Mouse (Mus musculus): Measurements from ENCODE around the gene Ptgfrn. TPM values are rescaled to one million over a fixed set of nuclear protein-coding genes. Genes with fewer than 3 reads are reported as not detected.

Gene Ptgfrn
- 10 to 100 TPM; 11.7 to 14.0 TPM for total RNA-seq (2021)
- long read RNA-seq, experiment 1, partial matches to known transcripts: 1 of 6 reads
- long read RNA-seq, experiment 1, other reads (novel, unspliced or antisense): 5 of 6 reads
- long read RNA-seq, experiment 2, partial matches to known transcripts: 0 of 6 reads
- long read RNA-seq, experiment 2, other reads (novel, unspliced or antisense): 6 of 6 reads

DNA sequence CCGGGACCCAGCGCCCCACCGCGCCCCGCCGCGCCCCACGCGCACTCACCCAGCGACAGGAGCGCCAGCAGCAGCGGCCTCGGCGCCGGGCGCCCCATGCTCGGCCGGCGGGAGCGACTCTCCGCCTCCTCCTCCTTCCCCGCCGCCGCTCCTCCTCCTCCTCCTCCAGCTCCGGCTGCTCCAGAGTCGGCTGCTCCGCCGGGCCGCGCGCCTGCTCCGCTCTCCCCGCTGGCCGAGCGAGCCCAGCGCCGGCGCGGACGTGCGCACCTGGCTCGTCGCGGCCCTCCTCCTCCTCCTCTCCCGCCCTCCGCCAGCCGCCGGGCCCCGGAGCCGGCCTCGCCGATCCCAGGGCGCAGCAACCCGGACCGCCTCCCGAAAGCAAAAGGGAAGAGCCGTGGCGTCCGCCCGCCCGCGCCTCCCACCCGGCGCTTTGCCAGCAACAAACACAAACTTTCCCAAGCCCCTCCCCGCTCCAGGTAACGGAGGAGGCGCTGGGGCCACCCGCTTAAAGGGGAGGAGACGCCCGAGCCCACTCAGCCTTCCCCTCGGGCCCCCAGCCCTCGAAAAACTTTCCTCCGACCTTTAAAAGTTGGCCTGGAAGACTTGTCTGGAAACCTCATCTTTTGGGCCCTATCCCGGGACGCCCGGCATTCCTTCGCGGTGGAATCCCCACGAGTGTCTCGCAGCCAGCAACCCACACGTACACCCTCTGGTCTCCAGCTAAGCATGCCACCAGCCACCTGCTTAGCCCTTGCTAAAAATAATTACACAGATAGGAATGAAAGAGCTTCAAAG is at the start of gene Ptgfrn:
Gene Ptgfrn, minus strand, starts transcription at position 236 of the 795 bp plus-strand sequence.
- intact Hi-C loops (cut with DNase I): loop anchor here (10.0 kb wide), 1 partner anchor 165 kb away; no protein-coding TSS in a partner anchor

DNA sequence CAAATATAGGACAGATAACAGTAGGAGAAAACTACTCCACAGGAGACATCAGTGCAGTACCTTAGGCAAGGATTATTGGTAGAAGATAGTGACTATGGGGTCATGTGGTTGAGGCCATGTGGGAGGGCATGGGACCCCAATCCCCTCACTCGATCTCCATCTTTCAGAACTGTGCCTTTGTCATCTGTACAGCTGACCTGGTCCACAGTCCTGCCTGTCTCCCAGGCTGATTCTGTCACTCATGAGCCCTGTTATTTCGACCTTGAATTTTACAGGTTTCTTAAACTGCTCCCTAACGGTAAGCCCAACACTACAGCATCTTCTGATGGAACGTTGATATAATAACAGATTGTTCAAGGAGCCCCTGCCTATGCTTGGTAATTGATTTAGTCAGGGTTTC is 49.6 kb upstream of the Ptgfrn start:
- no peak for DNase-seq
- intact Hi-C loops (cut with DNase I): no loop called here

More for the DNA sequence above, at the start of gene Ptgfrn:
- DNase-seq: peak; percentile 57 to 69

DNA sequence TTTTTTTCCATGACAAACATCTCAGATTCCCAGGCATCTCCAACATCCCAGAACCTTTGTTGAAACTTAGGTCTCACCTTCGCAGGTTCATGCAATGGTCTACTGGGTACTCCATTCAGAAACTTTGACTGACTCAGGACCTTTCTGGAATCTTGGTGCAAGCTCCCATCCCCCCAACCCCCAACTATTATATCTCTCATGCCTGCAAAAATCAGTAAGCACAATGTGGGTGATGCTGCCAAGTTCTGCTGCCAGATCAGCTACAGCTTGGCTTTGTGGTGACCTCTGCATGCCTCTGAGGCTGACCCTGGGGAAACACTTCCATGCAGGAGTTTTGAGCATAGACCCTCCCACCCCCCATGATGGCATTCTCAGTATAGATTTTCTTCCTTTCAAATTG is 44.0 kb upstream of the Ptgfrn start:
- no peak for DNase-seq
- intact Hi-C loops (cut with DNase I): no loop called here

DNA sequence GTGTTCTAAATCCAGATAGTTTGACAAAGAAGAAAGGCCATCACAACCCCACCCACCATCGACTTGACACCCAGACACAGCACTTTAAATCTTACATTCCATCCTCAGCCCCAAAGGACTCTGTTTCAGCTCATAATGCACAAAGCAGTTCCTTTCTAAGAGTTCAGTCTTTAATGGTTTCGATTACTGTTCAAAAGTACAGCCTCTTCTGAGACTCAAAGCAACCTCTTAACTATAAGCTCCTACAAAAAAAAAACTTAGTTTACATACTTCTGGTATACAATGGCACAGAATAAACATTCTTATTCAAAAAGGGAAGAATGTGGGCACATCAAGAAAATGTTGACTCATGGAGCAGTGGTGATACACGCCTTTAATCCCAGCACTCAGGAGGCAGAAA is 43.3 kb upstream of the Ptgfrn start:
- intact Hi-C loops (cut with DNase I): no loop called here

DNA sequence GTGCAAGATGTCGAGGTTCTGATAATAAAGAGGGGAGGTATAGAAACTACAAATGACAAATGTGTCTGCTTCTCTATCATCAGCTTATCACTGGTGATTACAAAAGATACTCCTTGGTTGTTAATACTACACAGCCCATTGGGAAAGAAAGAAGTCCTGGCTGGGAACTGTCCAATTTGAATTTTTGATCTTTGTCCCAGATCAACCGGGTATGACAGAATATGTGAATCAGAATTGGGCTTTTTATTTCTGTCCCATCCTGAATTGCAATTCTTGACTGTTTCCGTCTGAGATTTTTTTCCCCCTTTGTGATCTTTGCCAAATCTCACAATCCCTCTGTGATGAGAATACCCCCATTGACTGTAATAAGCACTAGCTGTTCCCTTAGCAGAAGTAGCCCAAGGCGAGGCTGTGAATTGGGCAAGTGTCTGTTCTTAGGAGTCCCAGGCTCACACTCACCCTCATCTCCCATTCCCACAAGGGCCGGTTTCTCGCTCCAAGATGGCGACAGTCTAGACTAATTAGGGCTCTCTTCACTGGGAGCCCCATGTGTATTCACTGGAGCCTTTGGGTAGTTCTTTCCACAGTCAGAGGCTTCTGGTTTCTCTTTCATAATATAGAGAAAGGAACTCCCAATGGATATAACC is 36.2 kb upstream of the Ptgfrn start:
- intact Hi-C loops (cut with DNase I): no loop called here
- no peak for DNase-seq

More for the DNA sequence above, 43.3 kb upstream of the Ptgfrn start:
- DNase-seq: no peak

DNA sequence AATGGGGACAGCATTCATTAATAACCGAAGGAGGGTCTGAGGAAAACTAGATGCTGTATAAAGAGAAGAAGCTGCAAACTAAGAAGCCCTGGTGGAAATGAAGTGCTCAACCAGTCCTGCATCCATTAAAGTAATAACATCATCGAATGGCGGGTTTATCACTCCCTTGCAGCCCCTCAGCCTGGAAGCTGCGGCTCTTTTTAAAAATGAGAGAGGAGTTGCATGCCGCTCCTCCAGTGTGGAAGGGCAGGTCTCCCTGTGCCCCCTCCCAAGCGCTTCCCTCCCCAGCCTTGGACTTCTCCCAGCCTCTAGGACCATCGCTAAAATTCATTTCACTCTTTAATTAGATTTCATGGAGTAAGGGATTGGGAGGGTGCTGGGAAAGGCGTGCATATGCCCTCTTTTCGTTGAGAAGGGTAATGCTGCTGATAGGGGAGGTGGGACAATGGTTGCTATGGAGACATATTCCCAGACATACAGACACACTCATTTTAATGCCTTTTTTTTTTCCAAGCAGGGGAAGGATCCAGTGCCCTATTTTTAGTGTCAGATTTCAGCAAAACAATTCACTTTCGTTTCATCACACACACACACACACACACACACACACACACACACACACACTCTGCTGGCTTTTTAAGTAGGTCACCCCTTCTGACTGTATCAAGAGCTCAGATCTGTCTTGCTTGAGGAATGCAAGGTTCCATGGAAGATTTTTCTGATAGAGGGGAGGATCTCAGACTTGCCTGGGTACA is 35.4 kb upstream of the Ptgfrn start:
- DNase-seq: peak in 1 of 2 experiments; percentile 23
- intact Hi-C loops (cut with DNase I): no loop called here

DNA sequence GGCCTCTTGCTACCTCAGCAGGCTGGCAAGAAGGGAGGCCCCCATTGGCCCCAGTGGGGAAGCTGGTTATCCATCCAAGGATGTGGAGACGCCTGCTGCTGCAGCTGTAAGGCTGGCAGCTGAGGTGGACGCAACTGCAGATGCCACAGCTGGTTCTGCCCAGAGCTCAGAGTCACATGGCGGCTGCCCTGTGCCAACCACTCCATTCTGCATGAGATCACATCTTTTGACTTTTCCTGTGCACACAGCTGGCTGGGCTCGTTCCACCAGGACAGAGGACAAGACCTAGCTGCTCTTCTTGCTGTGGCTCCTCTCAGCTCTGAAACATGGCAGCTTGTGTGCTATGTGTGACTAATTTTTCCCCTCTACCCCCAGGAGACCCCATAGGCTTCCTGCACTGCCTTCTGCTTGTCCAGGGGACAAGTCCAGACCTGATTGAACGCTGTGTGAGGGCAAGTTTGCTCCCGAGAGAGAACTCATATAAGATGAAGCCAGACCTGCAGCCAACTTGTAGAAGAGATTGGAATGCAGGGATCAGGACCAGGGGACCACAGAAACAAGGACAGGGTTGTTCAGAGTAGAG is 34.4 kb upstream of the Ptgfrn start:
- no peak for DNase-seq
- intact Hi-C loops (cut with DNase I): no loop called here

DNA sequence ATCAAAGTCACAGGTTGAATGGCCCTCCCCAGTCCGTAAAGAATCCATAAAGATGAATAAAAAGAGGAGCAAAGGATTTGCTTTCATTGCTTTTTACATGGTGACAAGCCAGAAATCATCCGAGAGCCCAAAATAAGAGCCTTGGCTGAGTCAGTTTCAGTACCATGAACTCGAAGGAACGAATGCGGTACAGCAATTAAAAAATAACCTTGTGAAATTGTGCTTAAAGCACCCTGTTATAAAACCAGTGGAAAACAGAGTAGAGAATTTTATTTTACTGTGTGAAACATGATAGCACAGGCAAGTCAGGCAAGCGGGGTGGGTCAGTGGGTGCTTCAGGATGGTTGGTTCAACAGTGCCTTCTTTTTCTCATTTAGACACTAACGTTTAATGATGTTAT is 33.4 kb upstream of the Ptgfrn start:
- intact Hi-C loops (cut with DNase I): no loop called here
- no peak for DNase-seq

DNA sequence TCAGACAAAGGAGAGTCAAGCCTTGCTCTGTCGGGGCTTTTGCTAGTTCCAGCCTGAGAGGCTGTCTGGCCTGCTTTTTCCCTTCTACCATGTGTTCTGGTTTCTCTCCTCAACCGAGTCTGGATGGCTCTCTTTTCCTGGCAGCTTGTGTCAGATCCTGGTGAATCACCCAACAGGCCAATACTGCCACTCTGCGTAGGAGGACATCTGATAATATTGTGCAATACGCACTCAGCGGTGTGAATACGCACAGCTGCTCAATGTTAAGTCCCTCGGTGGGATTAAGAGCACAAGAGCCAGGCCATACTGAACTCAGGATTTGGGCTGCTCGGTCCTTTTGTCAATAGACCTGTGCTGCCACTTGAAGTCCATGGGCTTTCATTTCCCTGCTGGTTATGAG is 31.8 kb upstream of the Ptgfrn start:
- DNase-seq: no peak
- intact Hi-C loops (cut with DNase I): no loop called here

DNA sequence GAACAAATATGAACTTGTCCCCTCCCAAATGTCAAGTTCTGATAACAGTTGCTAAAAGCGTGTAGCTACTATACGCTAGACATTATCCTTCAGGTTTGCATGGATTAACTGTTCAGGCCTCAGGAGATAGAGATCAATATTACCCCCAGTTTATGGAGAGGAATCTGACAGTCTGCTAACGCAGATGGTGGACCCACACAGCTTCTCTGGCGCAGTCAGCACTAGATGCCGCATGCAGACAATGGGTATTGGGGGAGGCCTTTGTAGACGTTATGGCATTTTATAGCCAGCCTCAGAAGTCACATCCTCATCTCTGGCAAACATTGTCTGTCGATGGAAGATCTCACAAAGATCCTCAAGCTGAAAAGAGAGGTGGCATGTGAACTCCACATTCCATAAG is 29.9 kb upstream of the Ptgfrn start:
- DNase-seq: no peak
- intact Hi-C loops (cut with DNase I): no loop called here

DNA sequence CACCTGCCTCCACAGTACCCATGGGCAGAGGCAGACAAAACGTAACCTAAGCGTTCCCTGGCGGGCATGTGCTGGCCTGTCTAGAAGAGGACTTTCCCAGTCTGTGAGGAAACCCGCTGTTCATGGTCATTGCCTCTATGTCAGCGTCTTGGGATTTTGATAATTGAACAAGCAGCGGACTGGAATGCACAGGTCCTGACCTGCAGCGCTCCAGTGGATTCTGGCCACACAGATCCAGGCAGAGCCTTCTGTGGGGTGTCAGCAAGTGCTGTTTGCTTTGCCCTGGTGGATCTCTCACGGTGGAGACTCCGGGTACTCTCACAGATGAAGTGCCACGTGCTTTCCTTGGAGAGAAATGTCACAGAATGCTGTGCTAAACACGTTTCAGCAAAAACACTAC is 26.4 kb upstream of the Ptgfrn start:
- intact Hi-C loops (cut with DNase I): no loop called here

DNA sequence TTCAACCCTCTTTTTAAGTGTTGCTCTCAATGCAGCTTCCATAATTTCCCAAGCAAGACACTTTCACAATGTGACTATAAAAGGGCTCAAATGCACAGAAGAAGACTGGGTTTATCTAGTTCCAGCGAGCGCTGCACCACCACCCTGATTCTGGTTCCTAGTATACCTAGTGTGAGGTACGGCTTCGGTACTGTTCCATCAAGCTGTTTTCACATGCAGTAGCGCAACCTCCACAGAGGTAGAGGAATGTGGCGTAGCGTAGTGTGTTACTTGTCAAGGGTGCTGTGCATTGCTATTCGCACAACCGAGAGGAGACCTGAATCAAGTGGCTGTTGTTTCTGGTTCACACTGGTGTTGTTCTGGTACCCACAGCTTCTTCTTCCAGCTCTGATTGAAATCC is 24.8 kb upstream of the Ptgfrn start:
- intact Hi-C loops (cut with DNase I): no loop called here
- DNase-seq: no peak

More for the DNA sequence above, 26.4 kb upstream of the Ptgfrn start:
- DNase-seq: no peak

DNA sequence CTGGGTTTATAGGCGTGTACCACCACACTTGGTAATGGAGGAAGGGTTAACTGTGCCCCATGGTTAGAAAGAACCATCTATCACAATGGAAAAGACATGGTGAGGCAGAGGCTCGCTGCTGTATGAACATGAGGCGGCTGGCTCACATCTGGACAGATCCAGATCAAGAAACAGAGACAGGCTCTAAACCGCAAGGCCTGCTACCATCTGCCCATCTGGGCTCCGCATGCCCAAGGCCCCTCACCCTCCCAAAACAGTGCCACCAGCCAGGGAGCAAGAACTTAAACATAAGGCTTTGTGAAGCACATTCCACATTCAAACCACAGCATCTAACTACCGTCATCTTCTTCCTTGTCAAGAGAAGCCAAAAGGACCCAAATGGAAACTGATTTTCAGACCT is 22.9 kb upstream of the Ptgfrn start:
- intact Hi-C loops (cut with DNase I): no loop called here
- no peak for DNase-seq

DNA sequence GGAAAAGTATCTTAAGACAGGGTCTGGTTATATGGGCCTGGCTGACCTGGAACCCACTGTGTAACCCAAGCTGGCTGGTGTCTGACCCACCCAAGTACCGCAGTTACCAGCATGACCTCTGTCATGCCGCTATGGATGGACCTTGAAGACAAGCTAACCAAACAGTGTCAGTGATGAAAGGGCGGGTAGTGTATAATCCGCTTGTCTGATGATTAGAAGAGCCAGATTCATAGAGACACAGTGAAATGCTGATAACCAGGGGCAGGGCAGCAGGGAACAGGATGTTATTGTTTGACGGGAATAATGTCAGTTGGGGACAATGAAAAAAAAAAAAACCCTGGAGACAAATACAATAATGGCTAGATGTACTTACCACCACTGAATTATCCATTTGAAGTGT is 21.7 kb upstream of the Ptgfrn start:
- intact Hi-C loops (cut with DNase I): no loop called here
- no peak for DNase-seq

DNA sequence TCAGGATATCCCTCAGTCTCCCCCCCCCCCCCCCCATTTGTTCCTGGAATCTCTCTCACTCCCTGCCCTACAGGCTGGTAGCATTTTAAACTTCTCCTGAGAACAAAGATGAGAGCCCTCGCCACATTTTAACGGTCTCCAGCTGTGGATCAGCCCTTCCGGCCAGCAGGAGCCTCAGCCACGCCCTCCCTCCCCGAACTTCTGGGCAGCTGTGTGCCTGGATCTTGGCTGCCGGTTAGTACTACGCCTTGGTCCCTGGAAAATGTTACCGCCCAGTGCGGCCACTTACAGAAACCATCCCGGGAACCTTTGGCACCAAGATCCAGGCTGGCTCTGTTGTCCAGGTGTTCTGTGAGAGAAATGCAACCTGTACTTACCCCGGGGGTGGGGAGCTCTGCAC is 20.4 kb upstream of the Ptgfrn start:
- peak; percentile 59 to 73 for DNase-seq
- intact Hi-C loops (cut with DNase I): no loop called here

DNA sequence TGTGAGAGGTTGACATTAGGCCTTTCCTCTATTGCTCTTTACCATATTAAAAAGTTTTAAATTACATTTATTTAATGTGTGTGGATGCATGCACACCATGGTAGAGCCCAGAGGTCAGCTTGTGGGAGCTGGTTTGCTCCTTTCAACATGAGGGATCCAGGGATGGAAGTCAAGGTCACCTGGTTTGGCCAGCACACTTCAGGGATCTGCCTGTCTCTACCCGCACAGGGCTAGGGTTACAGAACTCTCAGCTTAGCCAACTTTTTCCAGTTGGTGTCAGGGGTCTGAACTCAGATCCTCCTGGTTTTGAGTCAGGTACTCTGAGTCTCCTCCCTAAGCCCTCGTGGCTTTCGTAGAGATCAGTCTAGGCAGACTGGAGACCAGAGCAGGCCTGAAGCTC is 19.5 kb upstream of the Ptgfrn start:
- intact Hi-C loops (cut with DNase I): no loop called here
- DNase-seq: no peak

DNA sequence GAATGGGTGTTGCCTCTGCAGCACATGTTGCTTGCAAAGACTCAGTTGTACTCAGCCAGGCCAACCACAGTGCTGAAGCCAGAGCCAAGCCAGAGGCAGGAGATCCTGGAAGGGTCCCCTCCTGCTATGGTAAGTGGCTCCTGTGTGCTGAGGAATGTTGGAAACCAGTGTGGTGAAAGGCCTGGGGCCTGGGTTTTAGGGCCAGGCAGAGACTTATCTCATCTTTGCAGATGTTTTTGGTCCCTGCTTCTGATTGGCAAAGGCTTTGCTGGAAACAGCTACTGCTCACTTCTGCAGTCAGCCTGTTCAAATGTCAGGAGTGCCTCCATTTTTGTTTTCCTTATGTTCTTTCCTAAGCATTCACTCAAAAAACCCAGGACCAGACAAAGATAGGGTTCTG is 19.0 kb upstream of the Ptgfrn start:
- intact Hi-C loops (cut with DNase I): no loop called here
- no peak for DNase-seq

DNA sequence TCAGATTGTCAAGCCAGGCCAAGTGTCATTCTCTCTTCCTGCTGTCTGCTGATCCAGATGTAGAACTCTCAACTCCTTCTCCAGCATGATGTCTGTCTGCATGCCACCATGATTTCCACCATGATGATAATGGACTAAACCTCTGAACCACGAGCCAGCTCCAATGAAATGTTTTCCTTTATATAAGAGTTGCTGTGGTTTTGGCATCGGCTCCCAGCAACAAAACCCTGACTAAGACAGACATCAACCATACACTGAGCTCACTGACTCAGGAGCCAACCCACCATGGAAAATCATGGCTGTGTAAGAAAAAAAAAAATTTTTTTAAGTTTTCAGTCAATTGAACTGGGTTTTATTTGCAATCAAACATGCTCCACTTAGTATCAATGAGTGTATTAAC is 17.7 kb upstream of the Ptgfrn start:
- intact Hi-C loops (cut with DNase I): no loop called here
- DNase-seq: no peak

DNA sequence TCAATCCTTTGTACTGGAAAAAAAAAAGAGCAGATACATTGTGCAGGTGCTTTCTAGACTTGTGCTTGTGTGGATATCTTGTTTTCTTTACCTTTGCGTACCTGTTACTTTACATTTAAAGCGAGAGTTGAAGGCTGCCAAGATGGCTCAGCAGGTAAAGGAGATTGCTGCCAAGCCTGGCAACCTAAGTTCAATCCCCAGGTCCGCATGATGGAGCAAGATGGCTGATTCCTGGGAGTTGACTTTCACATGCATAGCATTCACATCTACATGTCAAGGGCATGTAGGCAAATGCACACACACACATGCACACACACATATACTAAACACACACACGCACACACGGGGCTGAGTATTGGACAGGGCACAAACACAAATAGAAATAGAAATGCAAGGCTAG is 14.6 kb upstream of the Ptgfrn start:
- no peak for DNase-seq
- intact Hi-C loops (cut with DNase I): loop anchor here (1.0 kb wide), 1 partner anchor 11 kb away; no protein-coding TSS in a partner anchor

DNA sequence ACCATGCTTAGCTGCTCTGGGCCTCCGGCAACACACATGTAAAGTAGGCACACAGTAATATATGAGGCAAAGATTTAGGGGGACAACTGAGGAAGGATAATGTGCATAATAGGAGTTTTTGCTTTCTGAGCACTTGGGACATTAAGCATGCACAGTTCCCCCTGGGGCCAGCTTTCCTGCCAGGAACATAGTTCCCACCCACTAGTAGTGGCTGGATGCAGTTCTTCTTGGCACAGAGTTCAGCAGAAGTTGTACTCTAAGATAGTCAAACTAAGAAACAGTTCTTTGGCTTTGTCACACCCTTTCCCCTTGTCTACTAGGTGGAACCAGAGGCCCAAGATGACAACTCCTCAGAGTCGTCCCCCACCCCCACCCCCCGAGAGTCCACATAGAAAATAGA is 12.4 kb upstream of the Ptgfrn start:
- peak in 1 of 2 experiments; percentile 53 for DNase-seq

DNA sequence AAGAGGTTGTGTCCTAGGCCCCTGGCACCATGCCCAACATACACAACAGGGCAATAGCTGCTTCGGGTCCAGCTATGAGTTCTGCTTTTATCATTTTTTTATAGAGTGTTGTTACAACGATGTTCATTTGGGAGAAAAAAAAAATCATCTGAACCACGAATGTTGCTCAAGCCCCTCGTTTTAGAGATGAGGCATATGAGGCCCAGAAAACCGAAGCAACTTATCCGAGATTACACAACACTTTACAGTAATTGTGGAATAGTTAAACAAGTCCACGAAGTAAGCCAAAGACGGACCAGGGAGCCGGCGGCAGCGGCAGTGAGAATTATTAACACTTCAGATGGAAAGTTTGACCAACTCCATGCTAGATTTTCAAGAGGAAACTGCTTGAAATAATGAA is 7.7 kb upstream of the Ptgfrn start:
- intact Hi-C loops (cut with DNase I): loop anchor here (10.0 kb wide), 1 partner anchor 157 kb away; no protein-coding TSS in a partner anchor
- no peak for DNase-seq

More for the DNA sequence above, 12.4 kb upstream of the Ptgfrn start:
- intact Hi-C loops (cut with DNase I): no loop called here
